Comparison of ENCODE assay signal across 8 mouse cellular contexts in genomic region chr4:152325574-152326411, GRCm38 (mm10). TPM values are rescaled to one million over a fixed set of nuclear protein-coding genes. Genes with fewer than 3 reads are reported as not detected.
DNase-seq lines count a peak whose midpoint lies in the region; ATAC-seq and TF ChIP-seq lines count a peak whose summit lies in the region.

Gene Rpl22 (plus strand): TSS chr4:152325742.

- peak; percentile 46 for TF ChIP-seq CTCF in kidney, postnatal 0 days (IDR thresholded peaks at IDR 0.05; ENCODE audit: low read depth)

- H3K4me1 ChIP-seq in heart, embryonic 12.5 days (replicated peaks): peaks cover 13% of the 10 kb centered on the region
- H3K4me1 ChIP-seq in kidney, postnatal 0 days (replicated peaks; ENCODE audit: insufficient read depth, low read length): peaks cover 7% of the 10 kb centered on the region; the same call in 1 of the 2 replicates
- peaks cover 20% of the 10 kb centered on the region for H3K4me1 ChIP-seq in liver, embryonic 11.5 days (replicated peaks; ENCODE audit: control insufficient read depth, insufficient read depth, low read length)
- peaks cover 10% of the 10 kb centered on the region for H3K4me1 ChIP-seq in stomach, embryonic 14.5 days (ENCODE audit: control insufficient read depth, insufficient read depth, low read length)

- H3K27me3 ChIP-seq in heart, embryonic 12.5 days (replicated peaks): no peaks in the 10 kb centered on the region
- no peaks in the 10 kb centered on the region for H3K27me3 ChIP-seq in kidney, postnatal 0 days (ENCODE audit: insufficient read depth, low read length)
- no peaks in the 10 kb centered on the region for H3K27me3 ChIP-seq in liver, embryonic 11.5 days (replicated peaks; ENCODE audit: control insufficient read depth, insufficient read depth, low read length)
- no peaks in the 10 kb centered on the region for H3K27me3 ChIP-seq in stomach, embryonic 14.5 days (ENCODE audit: control insufficient read depth, insufficient read depth, low read length)

- DNase-seq in CD4-positive helper T cell, adult 2 months (ENCODE audit: low read depth, low spot score): peak; percentile 98
- peak; percentile 97 for DNase-seq in brain, embryonic 18.5 days (ENCODE audit: low read depth, low spot score)
- DNase-seq in kidney, postnatal 0 days (ENCODE audit: low spot score): peak; percentile 100
- peak; percentile 84 for DNase-seq in liver, embryonic 11.5 days (ENCODE audit: low spot score)
- peak; percentile 97 for DNase-seq in naive thymus-derived CD4-positive, alpha-beta T cell, adult 2 months (ENCODE audit: low read depth)

- peak within 1 kb of the TSS; percentile 95 for H3K4me3 ChIP-seq in heart, embryonic 12.5 days
- H3K4me3 ChIP-seq in kidney, postnatal 0 days (replicated peaks; ENCODE audit: low read depth, low read length): peak within 1 kb of the TSS; percentile 93
- peak within 1 kb of the TSS; percentile 97 for H3K4me3 ChIP-seq in liver, embryonic 11.5 days (ENCODE audit: low read depth, low read length)
- H3K4me3 ChIP-seq in stomach, embryonic 14.5 days (ENCODE audit: low read depth, low read length): peak within 1 kb of the TSS; percentile 78

- peak within 1 kb of the TSS; percentile 74 for H3K27ac ChIP-seq in heart, embryonic 12.5 days (ENCODE audit: poor library complexity, severe bottlenecking)
- peak within 1 kb of the TSS; percentile 63; the same call in 1 of the 2 replicates for H3K27ac ChIP-seq in kidney, postnatal 0 days
- H3K27ac ChIP-seq in liver, embryonic 11.5 days (ENCODE audit: low read depth, low read length): peak within 1 kb of the TSS; percentile 84
- peak within 1 kb of the TSS; percentile 70 for H3K27ac ChIP-seq in stomach, embryonic 14.5 days (ENCODE audit: low read length)

- peaks cover 35% of the 10 kb centered on the region for H3K36me3 ChIP-seq in heart, embryonic 12.5 days
- peaks cover 18% of the 10 kb centered on the region for H3K36me3 ChIP-seq in kidney, postnatal 0 days (ENCODE audit: insufficient read depth, low read length)
- peaks cover 27% of the 10 kb centered on the region for H3K36me3 ChIP-seq in liver, embryonic 11.5 days (ENCODE audit: control insufficient read depth, insufficient read depth, low read length)
- peaks cover 30% of the 10 kb centered on the region for H3K36me3 ChIP-seq in stomach, embryonic 14.5 days (ENCODE audit: control insufficient read depth, insufficient read depth, low read length)

- H3K4me2 ChIP-seq in heart, embryonic 12.5 days: peak within 1 kb of the TSS; percentile 84
- peak within 1 kb of the TSS; percentile 84 for H3K4me2 ChIP-seq in kidney, postnatal 0 days (ENCODE audit: low read length)
- peak within 1 kb of the TSS; percentile 95 for H3K4me2 ChIP-seq in liver, embryonic 11.5 days
- peak within 1 kb of the TSS; percentile 94 for H3K4me2 ChIP-seq in stomach, embryonic 14.5 days (replicated peaks; ENCODE audit: low read depth, low read length)

- peak within 1 kb of the TSS; percentile 95 for H3K9ac ChIP-seq in heart, embryonic 12.5 days
- peak within 1 kb of the TSS; percentile 85 for H3K9ac ChIP-seq in kidney, postnatal 0 days (ENCODE audit: low read depth, low read length)
- H3K9ac ChIP-seq in liver, embryonic 11.5 days (ENCODE audit: low read depth, low read length): peak within 1 kb of the TSS; percentile 99
- H3K9ac ChIP-seq in stomach, embryonic 14.5 days (replicated peaks; ENCODE audit: low read depth, low read length): peak within 1 kb of the TSS; percentile 97

- H3K9me3 ChIP-seq in heart, embryonic 12.5 days (replicated peaks): no peaks in the 10 kb centered on the region
- H3K9me3 ChIP-seq in kidney, postnatal 0 days (replicated peaks; ENCODE audit: low read length): no peaks in the 10 kb centered on the region
- H3K9me3 ChIP-seq in liver, embryonic 11.5 days (ENCODE audit: control insufficient read depth, low read length): no peaks in the 10 kb centered on the region
- no peaks in the 10 kb centered on the region for H3K9me3 ChIP-seq in stomach, embryonic 14.5 days (ENCODE audit: control insufficient read depth, low read depth, low read length)

- ATAC-seq in erythroid progenitor cell, adult 5-6 weeks (replicated peaks; ENCODE audit: low FRiP score, poor library complexity, severe bottlenecking): peak; percentile 93
- ATAC-seq in heart, embryonic 12.5 days (ENCODE audit: insufficient number of reproducible peaks, low FRiP score): peak; percentile 96
- ATAC-seq in kidney, postnatal 0 days (replicated peaks; ENCODE audit: low FRiP score, low read depth): peak; percentile 95
- peak; percentile 97 for ATAC-seq in liver, embryonic 11.5 days (replicated peaks; ENCODE audit: low FRiP score)
- ATAC-seq in stomach, embryonic 14.5 days (ENCODE audit: insufficient number of reproducible peaks, insufficient read depth, low FRiP score, low read depth): peak; percentile 95

- under 1% methylated on average over 70 of the region's 70 CpGs for WGBS in heart, embryonic 12.5 days
- WGBS in kidney, postnatal 0 days: under 1% methylated on average over 70 of the region's 70 CpGs
- WGBS in liver, embryonic 11.5 days: under 1% methylated on average over 70 of the region's 70 CpGs
- under 1% methylated on average over 70 of the region's 70 CpGs for WGBS in stomach, embryonic 14.5 days

RNA-seq across cellular contexts. Expression of gene Rpl22, which starts in this region (rescaled TPM):
- total RNA-seq in erythroid progenitor cell, adult 5-6 weeks (2015; ENCODE audit: low replicate concordance): 429 and 481 TPM in 2 replicates
- 506 and 514 TPM in 2 replicates for total RNA-seq in erythroid progenitor cell, adult 5-6 weeks (2017; ENCODE audit: low replicate concordance)
- 278 and 280 TPM in 2 replicates for polyA plus RNA-seq in heart, embryonic 12.5 days (2016; fragmentation: Nextera tagmentation; extraction: Ambion mirVana)
- 463 and 527 TPM in 2 replicates for polyA plus RNA-seq in kidney, postnatal 0 days (2015; fragmentation: Nextera tagmentation; extraction: Ambion mirVana)
- polyA plus RNA-seq in liver, embryonic 11.5 days (2014; fragmentation: Nextera tagmentation; extraction: Ambion mirVana): 546 and 596 TPM in 2 replicates
- polyA plus RNA-seq in stomach, embryonic 14.5 days (2014; fragmentation: Nextera tagmentation; extraction: Ambion mirVana): 483 and 497 TPM in 2 replicates

Comparison
In these comparisons a context has a peak if more than half of its experiments do, and no peak if none do; other contexts are left out.
1. Peak in every context shown above with its lines: DNase-seq, ATAC-seq, H3K4me3 ChIP-seq and H3K27ac ChIP-seq.